Mouse (Mus musculus): ENCODE measurements at regions not wholly inside any gene's neighbourhood (a gene's known extent, or its start where the extent isn't known, plus 50 kb on each side); places are given as distances from the start of the nearest gene placed in this dataset.
"Not testable (repeated sequence)": the region's sequence is repeated elsewhere in the genome, so short reads cannot be mapped to it uniquely, and the experiment has no call there.

- no peak for DNase-seq
Measured at GRCm38 (mm10) chr16:29745486-29745885, 166.4 kb downstream of the Opa1 start.

- no peak for DNase-seq
Measured at GRCm38 (mm10) chr16:29746245-29746644, 167.1 kb downstream of the Opa1 start.

GRCm38 (mm10) chr16:29749167-29749566 lies 170.0 kb downstream of the Opa1 start:
- no peak for DNase-seq

- no peak for DNase-seq
Measured at GRCm38 (mm10) chr16:29754579-29755199, 175.6 kb downstream of the Opa1 start.

- DNase-seq, result no peak
Measured at GRCm38 (mm10) chr16:29758246-29758645, 179.1 kb downstream of the Opa1 start.

- DNase-seq, result no peak
Measured at GRCm38 (mm10) chr16:29759416-29759815, 180.3 kb downstream of the Opa1 start.

GRCm38 (mm10) chr16:29760627-29761026 lies 181.5 kb downstream of the Opa1 start:
- no peak for DNase-seq

GRCm38 (mm10) chr16:29761779-29762277 lies 182.7 kb downstream of the Opa1 start:
- peak; percentile 12 for DNase-seq

GRCm38 (mm10) chr16:29764376-29764775 lies 185.2 kb downstream of the Opa1 start:
- no peak for DNase-seq

GRCm38 (mm10) chr16:29765801-29766200 lies 186.7 kb downstream of the Opa1 start:
- not testable (repeated sequence) for DNase-seq

- no peak for DNase-seq
Measured at GRCm38 (mm10) chr16:29771320-29771719, 192.2 kb downstream of the Opa1 start.

GRCm38 (mm10) chr16:29771728-29772608 lies 192.8 kb downstream of the Opa1 start:
- DNase-seq, result no peak

- DNase-seq, result no peak
Measured at GRCm38 (mm10) chr16:29772609-29772988, 193.5 kb downstream of the Opa1 start.

- no peak for DNase-seq
Measured at GRCm38 (mm10) chr16:29773056-29773455, 193.9 kb downstream of the Opa1 start.

GRCm38 (mm10) chr16:29774949-29775348 lies 195.8 kb downstream of the Opa1 start:
- no peak for DNase-seq

- no peak for DNase-seq
Measured at GRCm38 (mm10) chr16:29775879-29776278, 196.7 kb downstream of the Opa1 start.

GRCm38 (mm10) chr16:29782441-29782840 lies 203.3 kb downstream of the Opa1 start:
- DNase-seq, result no peak

- no peak for DNase-seq
Measured at GRCm38 (mm10) chr16:29785114-29785513, 206.0 kb downstream of the Opa1 start.

GRCm38 (mm10) chr16:29786540-29786939 lies 207.4 kb downstream of the Opa1 start:
- no peak for DNase-seq

- DNase-seq, result no peak
Measured at GRCm38 (mm10) chr16:29787633-29788511, 208.7 kb downstream of the Opa1 start.

GRCm38 (mm10) chr16:29790064-29790463 lies 210.9 kb downstream of the Opa1 start:
- DNase-seq, result no peak

GRCm38 (mm10) chr16:29799250-29799649 lies 220.1 kb downstream of the Opa1 start:
- no peak for DNase-seq

GRCm38 (mm10) chr16:29799893-29800292 lies 220.8 kb downstream of the Opa1 start:
- no peak for DNase-seq

Measured in adrenal gland, postnatal 25 days (tissue).